Mouse (Mus musculus) macrophage (primary cell): Measurements from ENCODE around the gene S100a1. TPM values are rescaled to one million over a fixed set of nuclear protein-coding genes. Genes with fewer than 3 reads are reported as not detected.

Experiments
- H3K27ac ChIP-seq: fragments of 350-480 bp; formaldehyde crosslinking; 2 replicates; pipeline ENCODE4 v1.9.0; 2021
- H3K36me3 ChIP-seq: fragments of 350-480 bp; formaldehyde crosslinking; 2 replicates; pipeline ENCODE4 v1.9.0; 2021; ENCODE audit errors: inconsistent target
- H3K4me3 ChIP-seq: fragments of 350-480 bp; formaldehyde crosslinking; 2 replicates; pipeline ENCODE4 v1.9.0; 2021; ENCODE audit errors: inconsistent target
- H3K79me2 ChIP-seq: fragments of 350-480 bp; formaldehyde crosslinking; 2 replicates; pipeline ENCODE4 v1.9.0; 2021; ENCODE audit errors: inconsistent target
- WGBS: methylation state at CpG from one replicate; pipeline ENCODE4 v1.1.7; 2026; ENCODE audit warnings: inconsistent platforms; ENCODE audit not compliant: missing documents; 5-methylcytosine and 5-hydroxymethylcytosine counted together
- polyA plus RNA-seq: library from polyadenylated mRNA; stranded (reverse); fragments of 250-400 nt; gene quantifications from 3 replicates; pipeline ENCODE4 v1.2.4, GENCODE M21; 2018; ENCODE audit warnings: inconsistent platforms

Gene S100a1
- polyA plus RNA-seq, 1 experiment from 2014 or later: 857 TPM

DNA sequence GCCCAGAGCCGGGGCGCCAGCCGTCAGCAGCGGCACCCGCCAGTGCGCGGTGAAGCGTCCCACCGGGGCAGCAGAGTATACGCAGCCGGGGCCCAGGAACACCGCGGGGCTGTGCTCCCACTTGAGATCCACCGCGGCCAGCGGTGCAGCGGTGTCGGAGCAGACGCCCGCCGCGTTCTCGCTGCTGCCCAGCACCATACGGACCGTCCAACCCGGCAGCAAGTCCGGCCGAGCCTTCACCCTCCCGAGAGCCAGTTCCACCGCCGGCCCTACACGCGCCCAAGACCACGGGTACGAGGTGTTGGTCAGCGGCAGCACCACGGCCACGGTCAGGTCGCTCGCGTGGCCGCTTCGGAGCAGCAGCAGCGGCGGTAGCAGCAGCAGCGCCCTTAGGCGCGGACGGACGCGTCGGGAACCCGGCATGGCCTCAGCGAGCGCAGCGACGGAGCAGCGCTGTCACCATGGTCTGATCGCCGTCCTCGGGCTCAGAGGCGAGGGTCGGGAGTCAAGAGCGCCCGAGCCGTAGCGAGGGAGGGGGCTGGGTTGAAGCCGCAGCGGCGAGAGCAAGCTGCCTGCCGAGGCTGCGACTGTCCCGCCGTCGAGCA lies 49.0 kb downstream of the S100a1 start:
- Histone ChIP-seq H3K27ac (no peak overlapping the region), H3K4me3 (no peak overlapping the region), H3K79me2 (no peaks in the 10 kb centered on the region), H3K36me3 (no peaks in the 10 kb centered on the region)
- WGBS: 3% methylated on average over 74 of the region's 75 CpGs

DNA sequence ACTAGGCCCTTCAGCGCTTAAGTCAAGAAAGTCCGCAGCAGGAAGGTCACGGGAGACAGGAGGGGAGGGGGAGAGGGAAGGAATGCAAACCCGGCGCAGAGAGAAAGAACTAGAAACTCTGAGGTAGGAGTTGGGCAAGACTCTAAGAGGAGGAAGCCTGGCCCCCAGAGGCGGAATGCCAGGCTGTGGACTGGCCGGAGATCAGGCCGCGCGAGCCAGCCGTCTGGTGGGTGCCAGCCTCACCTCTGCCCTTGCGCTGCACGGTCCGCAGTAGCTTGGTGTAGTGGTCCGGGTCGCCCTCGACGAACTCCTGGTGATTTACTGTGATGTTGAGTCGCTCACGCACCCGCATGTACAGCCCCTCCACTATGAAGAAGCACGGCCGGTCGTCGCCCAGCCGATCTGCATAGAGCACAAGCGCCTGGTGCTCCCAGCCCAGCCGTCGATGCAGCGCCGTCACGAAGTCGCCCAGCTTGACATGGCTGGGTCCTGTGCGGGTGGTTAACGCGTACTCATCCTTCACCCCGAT lies 49.6 kb downstream of the S100a1 start:
- Histone ChIP-seq H3K36me3 (no peaks in the 10 kb centered on the region), H3K79me2 (no peaks in the 10 kb centered on the region), H3K4me3 (no peak overlapping the region), H3K27ac (no peak overlapping the region)
- WGBS: 32% methylated on average over 36 of the region's 37 CpGs

DNA sequence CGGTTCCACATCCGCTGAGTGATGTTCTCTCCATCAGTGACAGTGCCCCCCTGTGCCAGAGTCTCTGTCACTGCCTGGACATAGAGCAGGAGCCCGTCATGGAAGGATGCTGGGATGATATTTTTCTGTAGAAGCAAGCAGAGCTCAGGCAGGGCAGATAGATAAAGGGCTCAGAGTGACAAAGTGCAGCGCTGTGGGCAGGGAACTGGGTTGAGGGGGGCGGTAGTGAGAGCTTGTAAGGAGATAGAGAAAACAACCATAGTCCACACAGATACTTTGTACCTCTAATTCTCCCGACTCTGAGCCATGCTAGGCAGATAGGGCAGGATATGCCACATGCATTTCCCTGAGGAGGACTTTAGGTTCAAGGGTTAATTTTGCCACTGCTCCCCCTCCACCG lies 51.6 kb downstream of the S100a1 start:
- H3K27ac ChIP-seq: no peak overlapping the region
- H3K36me3 ChIP-seq: no peaks in the 10 kb centered on the region
- 63% methylated on average over 7 of the region's 7 CpGs for WGBS
- no peak overlapping the region for H3K4me3 ChIP-seq
- no peaks in the 10 kb centered on the region for H3K79me2 ChIP-seq

DNA sequence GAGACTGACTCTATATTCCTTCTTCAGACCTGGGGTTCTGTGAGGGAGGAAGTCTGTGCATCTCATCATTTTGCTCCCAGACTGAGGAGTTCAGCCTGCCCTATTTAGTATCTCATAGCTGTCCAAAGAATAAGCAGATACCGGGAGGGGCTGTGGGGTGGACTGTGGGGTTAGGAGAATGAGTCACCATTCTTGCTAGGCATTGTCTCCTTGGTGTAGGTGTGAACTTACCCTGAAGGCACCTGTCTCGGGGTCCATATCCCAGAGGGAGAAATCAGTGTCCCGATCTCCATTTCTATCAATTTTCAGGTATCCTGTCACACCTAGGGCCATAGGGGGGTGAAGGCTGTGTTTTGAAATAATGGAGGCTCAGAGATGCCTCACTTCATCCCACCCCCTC lies 52.3 kb downstream of the S100a1 start:
- Histone ChIP-seq H3K4me3 (no peak overlapping the region), H3K79me2 (no peaks in the 10 kb centered on the region), H3K36me3 (no peaks in the 10 kb centered on the region), H3K27ac (no peak overlapping the region)
- WGBS: 90% methylated on average over 3 of the region's 3 CpGs

Other genes starting within 250 kb of the S100a1 start
- gene Dennd4b, start 249.2 kb downstream of the S100a1 start, polyA plus RNA-seq: 25.4 to 40.1 TPM (median 34.8 TPM) in 3 replicates
- 14.7 to 25.3 TPM (median 17.8 TPM) in 3 replicates for gene Gatad2b, start 221.2 kb downstream of the S100a1 start, polyA plus RNA-seq
- 0.09 to 0.76 TPM (median 0.25 TPM) in 3 replicates for gene Slc27a3, start 124.5 kb downstream of the S100a1 start, polyA plus RNA-seq
- gene Ints3, start 80.8 kb downstream of the S100a1 start, polyA plus RNA-seq: 20.2 to 26.1 TPM (median 23.4 TPM) in 3 replicates
- 0.35 to 1.1 TPM (median 0.40 TPM) in 3 replicates for gene Npr1, start 48.5 kb downstream of the S100a1 start, polyA plus RNA-seq
- 17.9 to 39.5 TPM (median 31.2 TPM) in 3 replicates for gene Ilf2, start 38.3 kb downstream of the S100a1 start, polyA plus RNA-seq
- 56.7 to 92.3 TPM (median 76.9 TPM) in 3 replicates for gene Snapin, start 23.4 kb downstream of the S100a1 start, polyA plus RNA-seq
- gene Chtop, start 4.9 kb downstream of the S100a1 start, polyA plus RNA-seq: 50.7 to 64.7 TPM (median 57.9 TPM) in 3 replicates
- gene S100a13, start within 50 bp of the S100a1 start, polyA plus RNA-seq: 61.0 to 85.4 TPM (median 63.2 TPM) in 3 replicates
- not detected in 3 replicates for gene S100a14, start 12.5 kb upstream of the S100a1 start, polyA plus RNA-seq
- not detected in 3 replicates for gene S100a16, start 22.9 kb upstream of the S100a1 start, polyA plus RNA-seq
- not detected in 3 replicates for gene S100a3, start 46.2 kb upstream of the S100a1 start, polyA plus RNA-seq
- not detected in 3 replicates for gene S100a2, start 75.9 kb upstream of the S100a1 start, polyA plus RNA-seq
- not detected in 3 replicates for gene Gm42674, start 87.5 kb upstream of the S100a1 start, polyA plus RNA-seq
- 174 to 303 TPM (median 196 TPM) in 3 replicates for gene S100a4, start 89.4 kb upstream of the S100a1 start, polyA plus RNA-seq
- not detected in 3 replicates for gene S100a5, start 94.1 kb upstream of the S100a1 start, polyA plus RNA-seq
- gene S100a6, start 98.5 kb upstream of the S100a1 start, polyA plus RNA-seq: 41.2 to 308 TPM (median 103 TPM) in 3 replicates
- not detected in 3 replicates for gene S100a7a, start 139.6 kb upstream of the S100a1 start, polyA plus RNA-seq
- 14.4 to 117 TPM (median 83.6 TPM) in 3 replicates for gene S100a8, start 154.6 kb upstream of the S100a1 start, polyA plus RNA-seq
- gene S100a9, start 181.3 kb upstream of the S100a1 start, polyA plus RNA-seq: 23.9 to 259 TPM (median 111 TPM) in 3 replicates
- not detected in 3 replicates for gene Pglyrp4, start 212.5 kb upstream of the S100a1 start, polyA plus RNA-seq